Mouse (Mus musculus) cerebellum, postnatal 14 days (tissue): ENCODE measurements around the gene Ces1e.
"Not testable (repeated sequence)": the region's sequence is repeated elsewhere in the genome, so short reads cannot be mapped to it uniquely, and the experiment has no call there.

Experiments
- DNase-seq, 2 experiments: peaks; one replicate each; pipeline ENCODE4 v3.0.0; 2021; ENCODE audit warnings: mixed read lengths in 2 of 2

The Ces1e gene

GRCm38 (mm10) chr8:93229446-93229845 lies at the start of gene Ces1e:
Gene Ces1e (minus strand): TSS chr8:93229619.
- DNase-seq: no peak

- no peak for DNase-seq
Measured at GRCm38 (mm10) chr8:93278176-93278805, 48.9 kb upstream of the Ces1e start.

- DNase-seq: no peak
Measured at GRCm38 (mm10) chr8:93274609-93275008, 45.2 kb upstream of the Ces1e start.

- peak in 1 of 2 experiments; percentile 2 for DNase-seq
Measured at GRCm38 (mm10) chr8:93273321-93273720, 43.9 kb upstream of the Ces1e start.

GRCm38 (mm10) chr8:93272686-93273085 lies 43.3 kb upstream of the Ces1e start:
- peak; percentile 51 to 74 for DNase-seq

GRCm38 (mm10) chr8:93261436-93261835 lies 32.0 kb upstream of the Ces1e start:
- no peak for DNase-seq

GRCm38 (mm10) chr8:93252400-93252925 lies 23.0 kb upstream of the Ces1e start:
- no peak for DNase-seq

- DNase-seq: no peak
Measured at GRCm38 (mm10) chr8:93246057-93246456, 16.6 kb upstream of the Ces1e start.

- no peak for DNase-seq
Measured at GRCm38 (mm10) chr8:93239884-93240283, 10.5 kb upstream of the Ces1e start.

GRCm38 (mm10) chr8:93235681-93236080 lies 6.3 kb upstream of the Ces1e start:
- no peak for DNase-seq

- DNase-seq: no peak
Measured at GRCm38 (mm10) chr8:93234706-93235105, 5.3 kb upstream of the Ces1e start.

GRCm38 (mm10) chr8:93234068-93234467 lies 4.6 kb upstream of the Ces1e start:
- no peak for DNase-seq

GRCm38 (mm10) chr8:93228673-93229370 lies 597 bp downstream of the Ces1e start:
- DNase-seq: no peak

- not testable (repeated sequence) for DNase-seq
Measured at GRCm38 (mm10) chr8:93226471-93226870, 2.9 kb downstream of the Ces1e start.

- no peak for DNase-seq
Measured at GRCm38 (mm10) chr8:93221896-93222295, 7.5 kb downstream of the Ces1e start.

- DNase-seq: peak in 1 of 2 experiments; percentile 4
Measured at GRCm38 (mm10) chr8:93217867-93218266, 11.6 kb downstream of the Ces1e start.

- no peak for DNase-seq
Measured at GRCm38 (mm10) chr8:93217375-93217774, 12.0 kb downstream of the Ces1e start.

- no peak for DNase-seq
Measured at GRCm38 (mm10) chr8:93211091-93211490, 18.3 kb downstream of the Ces1e start.

- peak; percentile 6 to 21 for DNase-seq
Measured at GRCm38 (mm10) chr8:93199146-93199545, 30.3 kb downstream of the Ces1e start.

- no peak for DNase-seq
Measured at GRCm38 (mm10) chr8:93197685-93198525, 31.5 kb downstream of the Ces1e start, which contains the start of gene Ces1d. Gene Ces1d (minus strand): TSS chr8:93197838.

GRCm38 (mm10) chr8:93196436-93196835 lies 33.0 kb downstream of the Ces1e start:
- no peak for DNase-seq

- DNase-seq: no peak
Measured at GRCm38 (mm10) chr8:93180581-93181129, 48.8 kb downstream of the Ces1e start.

- DNase-seq: no peak
Measured at GRCm38 (mm10) chr8:93176593-93176992, 52.8 kb downstream of the Ces1e start.
